Mouse (Mus musculus) erythroid progenitor cell, adult 5-6 weeks (primary cell): ENCODE data around the gene Sik3. TPM values are rescaled to one million over a fixed set of nuclear protein-coding genes. Genes with fewer than 3 reads are reported as not detected.

Experiments used
- ATAC-seq: replicated peaks from 2 replicates; pipeline ENCODE4 v1.8.0; 2016; ENCODE audit warnings: moderate number of reproducible peaks, mild to moderate bottlenecking, moderate TSS enrichment, inconsistent platforms; ENCODE audit not compliant: poor library complexity, low FRiP score, severe bottlenecking
- total RNA-seq, 2 experiments: library from RNA; stranded (forward) in 1 of 2; stranded (reverse) in 1 of 2; fragments of 150-400 nt in 1 of 2; fragments of 186-747, 209-891 nt in 1 of 2; gene quantifications; 2 replicates each; pipeline versions ENCODE4 v1.2.3 to v1.2.4; 2015 to 2017; ENCODE audit warnings: low replicate concordance in 2 of 2

Gene Sik3
- total RNA-seq, 2 experiments from 2014 or later = 1.4 to 4.6 TPM

DNA sequence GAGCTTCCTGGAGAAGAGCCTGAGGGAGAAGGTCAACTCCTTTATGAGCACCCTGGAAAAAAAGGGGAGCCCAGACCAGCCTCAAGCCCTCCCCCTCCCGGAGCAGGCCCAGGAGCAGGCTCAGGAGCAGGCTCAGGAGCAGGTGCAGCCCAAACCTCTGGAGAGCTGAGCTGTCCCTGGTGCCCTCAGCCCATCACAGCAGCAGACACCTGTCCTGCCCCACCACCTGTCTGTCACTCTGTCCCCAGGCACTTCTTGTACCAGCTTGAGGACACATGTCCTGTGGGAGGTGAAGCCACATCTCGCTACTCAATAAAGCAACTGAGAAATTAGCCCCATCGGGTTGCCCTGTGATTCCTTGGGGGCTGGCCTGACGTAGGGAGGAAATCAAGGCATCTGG, 230.5 kb downstream of the Sik3 start:
- no peak for ATAC-seq

DNA sequence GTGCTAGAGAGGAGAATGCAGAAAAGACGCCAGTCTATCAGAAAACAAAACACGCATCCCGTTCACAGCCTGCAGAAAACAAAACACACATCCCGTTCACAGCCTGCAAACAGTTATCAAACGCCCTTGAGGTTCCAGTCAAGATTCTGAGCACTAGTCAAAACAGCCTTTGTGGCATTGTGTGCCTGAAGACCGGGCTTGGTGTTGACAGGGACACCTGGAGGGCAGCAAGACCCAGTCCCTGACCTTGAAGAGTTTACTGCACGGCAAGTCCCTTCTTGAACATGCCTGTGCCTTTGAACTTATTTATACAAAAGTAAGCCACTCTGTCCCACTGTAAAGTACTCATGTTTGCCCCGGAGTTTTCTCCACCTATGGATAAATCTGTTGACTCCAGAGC, 231.0 kb downstream of the Sik3 start:
- no peak for ATAC-seq

DNA sequence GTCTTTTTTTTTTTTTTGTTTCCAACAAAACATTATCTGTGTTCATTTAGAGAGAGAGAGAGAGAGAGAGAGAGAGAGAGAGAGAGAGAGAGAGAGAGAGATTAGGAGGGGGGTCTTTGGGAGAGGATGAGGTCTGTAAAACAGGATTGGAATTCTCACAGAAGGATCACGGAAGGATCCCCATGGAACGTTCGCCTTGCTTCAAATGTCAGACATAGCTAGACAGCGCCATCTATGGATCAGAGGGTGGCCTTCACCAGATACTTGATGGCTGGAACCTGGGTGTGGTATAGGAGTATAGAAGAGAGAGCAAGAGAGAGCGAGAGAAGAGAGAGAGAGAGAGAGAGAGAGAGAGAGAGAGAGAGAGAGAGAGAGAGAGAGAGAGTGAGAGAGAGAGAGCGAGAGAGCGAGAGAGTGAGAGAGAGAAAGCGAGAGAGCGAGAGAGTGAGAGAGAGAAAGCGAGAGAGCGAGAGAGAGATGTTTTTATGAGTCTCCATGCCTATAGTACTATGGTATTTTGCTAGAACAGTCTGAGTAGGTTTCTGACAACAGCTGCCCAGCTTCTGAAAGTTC, 234.2 kb downstream of the Sik3 start:
- no peak for ATAC-seq

DNA sequence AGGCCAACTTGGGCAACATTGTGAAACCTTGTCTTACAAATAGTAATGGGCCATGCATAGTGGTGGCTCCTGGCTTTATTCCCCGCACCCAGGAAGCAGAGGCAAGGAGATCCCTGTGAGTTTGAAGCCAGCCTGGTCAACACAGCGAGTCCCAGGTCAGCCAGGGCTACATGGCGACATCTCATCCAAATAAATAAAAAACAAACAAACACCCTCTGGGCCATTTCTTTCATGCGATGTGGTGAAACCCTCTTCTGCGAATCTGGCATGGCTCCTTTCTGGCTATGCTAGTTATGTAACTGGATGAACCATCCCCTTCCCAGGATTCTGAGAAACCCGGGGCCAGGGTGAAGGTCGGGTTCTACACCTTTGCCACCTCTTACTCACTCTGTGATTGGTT, 243.6 kb downstream of the Sik3 start:
- ATAC-seq = no peak

DNA sequence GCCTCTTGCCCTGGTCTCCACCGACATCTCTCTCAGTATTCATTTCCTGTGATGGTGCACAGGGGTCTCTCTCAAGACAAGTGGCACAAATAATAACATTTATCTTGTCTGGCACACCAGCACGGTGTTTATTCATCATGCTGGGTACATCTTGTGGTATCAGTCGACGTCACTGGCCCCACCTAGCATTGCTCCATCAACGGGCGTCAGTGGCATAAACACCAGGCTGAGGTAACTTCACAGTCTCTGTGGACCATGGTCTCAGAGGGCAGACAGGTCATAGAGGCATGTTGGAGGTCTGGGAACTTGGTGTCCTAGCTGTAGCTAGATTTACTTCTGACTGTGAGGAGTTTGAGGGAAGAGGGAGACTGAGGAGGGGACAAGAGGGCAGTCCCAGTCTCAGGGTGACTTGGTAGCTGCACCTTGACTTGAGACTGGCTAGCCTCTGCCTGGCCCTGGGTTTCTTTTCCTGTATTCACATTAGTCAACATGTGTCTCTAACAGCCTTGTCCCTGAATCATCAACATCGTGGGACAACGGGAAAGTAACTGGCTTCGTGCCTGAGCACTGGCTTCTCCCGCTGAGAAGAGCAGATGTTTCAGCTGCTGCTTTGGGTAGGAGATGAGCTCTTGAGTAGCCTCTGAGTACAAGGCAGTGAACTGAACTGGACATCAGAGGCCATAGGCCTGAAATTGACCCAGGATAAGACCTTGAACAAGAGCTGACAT, 244.2 kb downstream of the Sik3 start:
- no peak for ATAC-seq

DNA sequence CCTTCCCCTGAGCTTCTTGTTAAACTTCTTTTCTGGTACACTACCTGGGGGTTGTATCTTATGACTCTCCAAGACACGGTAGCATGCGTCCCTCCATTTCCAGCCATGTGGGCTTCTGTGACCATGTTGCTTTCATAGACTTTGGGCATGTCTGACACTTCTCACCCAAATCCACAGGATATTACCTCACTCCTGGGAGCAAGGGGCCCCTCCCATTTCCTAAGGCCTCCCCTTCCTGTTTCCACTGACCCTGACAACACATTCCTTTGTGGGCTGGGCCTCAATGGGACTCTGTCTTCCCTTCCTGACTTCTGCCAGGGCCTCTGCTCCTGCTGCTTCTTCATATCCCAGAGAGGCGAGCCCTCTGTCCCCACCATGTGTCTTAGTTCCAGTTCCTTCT, 244.9 kb downstream of the Sik3 start:
- ATAC-seq = no peak

DNA sequence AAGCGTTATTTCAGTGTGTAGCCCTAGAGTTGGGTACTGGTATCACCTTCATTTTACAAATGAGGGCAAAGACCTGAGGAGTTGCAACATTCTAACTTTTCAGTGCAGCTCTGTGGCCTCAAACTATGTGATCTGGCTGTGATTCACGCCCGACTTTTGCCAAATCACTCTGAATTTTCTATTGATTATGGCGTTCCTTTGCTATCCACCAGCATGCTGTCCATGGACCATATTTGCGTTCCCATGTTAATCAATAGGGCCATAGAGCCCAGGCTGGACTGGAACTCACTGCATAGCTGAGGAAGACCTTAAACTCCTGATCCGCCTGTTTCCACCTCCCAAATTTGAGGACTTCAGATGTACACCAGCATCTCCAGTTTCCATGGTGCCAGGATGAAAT, 246.5 kb downstream of the Sik3 start:
- no peak for ATAC-seq

DNA sequence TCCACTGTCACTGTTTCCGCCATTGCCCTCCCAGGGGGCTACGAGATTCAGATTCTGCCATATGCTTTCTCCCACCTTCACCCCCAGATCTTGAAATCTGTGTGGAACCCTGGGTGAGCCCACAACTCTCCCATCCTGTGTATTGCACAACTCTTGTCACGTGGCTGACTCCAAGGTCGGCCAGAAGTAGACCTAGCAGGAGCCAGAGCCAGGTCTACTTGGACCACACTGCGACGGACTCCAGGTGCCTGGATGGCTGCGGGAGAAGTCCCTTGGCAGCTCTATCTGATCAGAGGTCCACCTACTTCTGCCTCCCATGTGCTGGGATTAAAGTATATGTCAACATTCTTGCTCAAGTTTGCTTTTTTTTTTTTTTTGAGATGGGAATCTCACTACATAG, 248.5 kb downstream of the Sik3 start:
- no peak for ATAC-seq

DNA sequence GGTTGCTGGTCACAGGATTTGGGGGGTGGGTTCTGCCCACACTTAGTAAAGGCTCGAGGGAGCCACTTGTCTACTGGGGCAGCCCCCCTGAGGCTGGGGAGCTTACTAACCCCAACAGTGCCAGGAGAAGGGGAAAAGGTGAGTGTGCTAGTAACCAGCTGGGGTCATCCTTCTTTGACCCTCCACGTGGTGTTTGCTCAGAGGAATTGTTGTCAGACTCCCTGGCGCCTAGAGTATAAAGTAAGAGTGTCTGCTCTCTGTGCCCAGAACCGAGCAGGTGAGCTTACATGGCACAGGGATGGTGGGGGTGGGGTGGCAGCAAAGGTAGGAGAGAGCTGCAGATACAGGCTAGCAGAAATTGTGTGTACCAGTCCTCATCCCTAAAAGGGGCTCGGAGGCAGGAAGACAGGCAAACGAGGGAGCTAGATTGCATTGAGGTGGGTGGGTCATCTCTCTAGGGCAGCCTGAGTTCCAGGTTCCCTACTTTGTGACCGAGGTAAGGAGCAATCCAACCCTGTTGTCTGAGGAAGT, 255.8 kb downstream of the Sik3 start, which contains the start of gene Apoa5:
Apoa5 (plus strand) TSS at position 291 of the 531 bp plus-strand sequence.
- no peak for ATAC-seq

DNA sequence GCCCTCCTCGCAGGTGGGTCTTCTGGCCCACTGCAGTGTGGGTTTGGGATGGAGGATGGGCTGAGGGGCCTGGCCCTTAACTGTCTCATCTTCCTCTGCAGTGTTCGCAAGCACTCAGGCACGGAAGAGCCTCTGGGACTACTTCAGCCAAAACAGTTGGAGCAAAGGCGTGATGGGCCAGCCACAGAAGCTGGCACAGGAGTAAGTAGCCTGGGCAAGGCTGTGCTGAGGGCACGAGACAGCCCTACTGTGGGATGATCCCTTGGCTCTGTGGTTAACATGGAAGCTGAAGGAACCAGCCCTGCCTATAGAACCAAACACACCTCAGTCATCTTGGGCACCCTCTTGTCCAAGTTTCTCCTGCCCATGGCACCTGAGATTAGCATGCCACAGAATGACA, 256.5 kb downstream of the Sik3 start:
- no peak for ATAC-seq

DNA sequence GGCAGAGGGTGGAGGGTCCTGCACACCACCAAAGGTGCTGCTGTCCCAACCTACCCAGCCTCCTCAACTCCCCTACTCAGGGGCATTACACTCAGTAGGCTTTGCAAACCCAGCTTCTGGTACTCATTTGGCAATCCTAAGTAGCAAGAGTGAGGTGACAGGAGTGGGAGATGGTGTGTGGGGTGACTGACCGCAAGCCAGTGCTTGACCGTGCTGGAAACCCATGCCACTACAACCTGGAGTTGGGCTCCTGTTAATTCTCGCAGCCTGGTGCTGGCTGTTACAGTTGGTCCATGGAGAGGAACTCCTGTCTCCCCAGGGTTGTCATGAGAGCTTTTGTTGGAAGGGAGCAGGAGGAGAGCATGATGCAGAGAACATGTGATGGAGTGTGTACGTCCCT, 258.2 kb downstream of the Sik3 start:
- no peak for ATAC-seq

DNA sequence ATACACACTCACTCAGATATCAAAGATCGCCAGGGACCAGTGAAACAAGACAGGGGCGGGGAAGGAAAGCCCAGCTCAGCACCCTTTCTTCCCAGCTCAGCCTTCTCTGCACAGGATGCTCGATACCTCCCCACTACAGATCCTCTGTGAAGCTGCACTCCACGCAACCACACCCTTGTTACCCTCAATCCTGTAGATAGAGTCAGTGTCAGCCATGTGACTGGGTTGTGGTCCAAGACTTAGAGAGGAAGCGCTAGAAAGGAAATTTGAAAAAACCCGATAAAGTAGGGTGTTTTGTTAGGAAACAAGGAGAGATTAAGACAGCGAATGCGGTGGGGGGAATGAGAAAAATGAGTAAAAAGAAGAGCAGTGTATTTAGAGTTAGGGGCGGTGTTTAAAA, 259.4 kb downstream of the Sik3 start:
- ATAC-seq = no peak

DNA sequence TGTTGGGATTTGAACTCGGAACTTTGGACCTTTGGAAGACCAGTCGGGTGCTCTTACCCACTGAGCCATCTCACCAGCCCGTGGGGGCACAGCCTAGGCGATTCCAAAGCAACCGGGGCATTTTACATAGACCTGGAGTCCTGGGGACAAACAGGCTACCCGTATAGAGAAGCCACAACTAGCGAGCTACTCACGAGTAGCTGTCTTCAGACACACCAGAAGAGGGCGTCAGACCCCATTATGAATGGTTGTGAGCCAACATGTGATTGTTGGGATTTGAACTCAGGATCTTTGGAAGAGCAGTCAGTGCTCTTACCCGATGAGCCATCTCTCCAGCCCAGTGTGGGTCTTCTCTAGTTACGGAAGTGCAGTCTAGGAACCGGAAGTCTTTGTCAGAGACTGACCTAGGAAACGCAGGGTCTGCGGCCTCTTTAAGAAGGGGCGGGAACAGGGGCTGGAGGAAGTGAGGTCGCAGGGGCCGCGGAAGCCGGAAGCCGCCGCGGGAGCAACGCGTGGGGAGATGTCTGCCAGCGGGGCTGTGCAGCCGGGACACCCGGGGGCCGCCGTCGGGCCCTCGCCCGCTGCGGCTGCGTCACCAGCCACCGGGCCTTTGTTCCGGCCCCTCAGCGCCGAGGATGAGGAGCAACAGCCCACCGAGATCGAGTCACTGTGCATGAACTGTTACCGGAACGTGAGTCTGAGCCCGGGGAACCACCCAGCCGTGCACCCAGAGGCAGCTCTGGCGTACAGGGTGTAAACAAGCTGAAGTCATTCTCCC, 260.2 kb downstream of the Sik3 start, which contains the start of gene Zpr1:
Zpr1 (plus strand) TSS at position 388 of the 778 bp plus-strand sequence.
- peak; percentile 91 for ATAC-seq

Other genes starting within 250 kb of the Sik3 start
- 31.4 and 47.4 TPM in 2 replicates for gene Cep164, start 184.1 kb upstream of the Sik3 start, total RNA-seq (2015; ENCODE audit: low replicate concordance)
- gene Cep164, start 184.1 kb upstream of the Sik3 start, total RNA-seq (2017; ENCODE audit: low replicate concordance) = 39.9 and 50.2 TPM in 2 replicates
- 3.8 and 4.3 TPM in 2 replicates for gene Bace1, start 174.2 kb upstream of the Sik3 start, total RNA-seq (2015; ENCODE audit: low replicate concordance)
- gene Bace1, start 174.2 kb upstream of the Sik3 start, total RNA-seq (2017; ENCODE audit: low replicate concordance) = 1.5 and 2.2 TPM in 2 replicates
- gene Pcsk7, start 106.3 kb upstream of the Sik3 start, total RNA-seq (2015; ENCODE audit: low replicate concordance) = 7.6 and 13.4 TPM in 2 replicates
- 10.1 and 12.5 TPM in 2 replicates for gene Pcsk7, start 106.3 kb upstream of the Sik3 start, total RNA-seq (2017; ENCODE audit: low replicate concordance)
- 11.5 and 28.9 TPM in 2 replicates for gene Rnf214, start 105.9 kb upstream of the Sik3 start, total RNA-seq (2015; ENCODE audit: low replicate concordance)
- gene Rnf214, start 105.9 kb upstream of the Sik3 start, total RNA-seq (2017; ENCODE audit: low replicate concordance) = 71.4 and 81.8 TPM in 2 replicates
- not detected in 2 replicates for gene Tagln, start 76.8 kb upstream of the Sik3 start, total RNA-seq (2015; ENCODE audit: low replicate concordance)
- not detected in 2 replicates for gene Tagln, start 76.8 kb upstream of the Sik3 start, total RNA-seq (2017; ENCODE audit: low replicate concordance)
- gene Sidt2, start 57.6 kb upstream of the Sik3 start, total RNA-seq (2015; ENCODE audit: low replicate concordance) = 16.3 and 20.5 TPM in 2 replicates
- gene Sidt2, start 57.6 kb upstream of the Sik3 start, total RNA-seq (2017; ENCODE audit: low replicate concordance) = 17.2 and 22.2 TPM in 2 replicates
- 29.3 and 31.4 TPM in 2 replicates for gene Pafah1b2, start 130 bp upstream of the Sik3 start, total RNA-seq (2015; ENCODE audit: low replicate concordance)
- gene Pafah1b2, start 130 bp upstream of the Sik3 start, total RNA-seq (2017; ENCODE audit: low replicate concordance) = 52.9 and 68.6 TPM in 2 replicates
- gene Apoa1, start 215.8 kb downstream of the Sik3 start, total RNA-seq (2015; ENCODE audit: low replicate concordance) = not detected in 2 replicates
- gene Apoa1, start 215.8 kb downstream of the Sik3 start, total RNA-seq (2017; ENCODE audit: low replicate concordance) = not detected in 2 replicates
- not detected in 2 replicates for gene Apoc3, start 222.8 kb downstream of the Sik3 start, total RNA-seq (2015; ENCODE audit: low replicate concordance)
- not detected in 2 replicates for gene Apoc3, start 222.8 kb downstream of the Sik3 start, total RNA-seq (2017; ENCODE audit: low replicate concordance)
- gene Apoa4, start 227.9 kb downstream of the Sik3 start, total RNA-seq (2015; ENCODE audit: low replicate concordance) = not detected in 2 replicates
- gene Apoa4, start 227.9 kb downstream of the Sik3 start, total RNA-seq (2017; ENCODE audit: low replicate concordance) = not detected in 2 replicates